Mouse (Mus musculus): Measurements from ENCODE around the gene Nrarp. TPM values are rescaled to one million over a fixed set of nuclear protein-coding genes. Genes with fewer than 3 reads are reported as not detected.
A peak's percentile ranks its signal among the peaks of the same experiment; 100 is the strongest.

Nrarp gene
- total and polyA plus RNA-seq, 3 experiments: 0.20 to 3.1 (median 0.35) TPM

DNA sequence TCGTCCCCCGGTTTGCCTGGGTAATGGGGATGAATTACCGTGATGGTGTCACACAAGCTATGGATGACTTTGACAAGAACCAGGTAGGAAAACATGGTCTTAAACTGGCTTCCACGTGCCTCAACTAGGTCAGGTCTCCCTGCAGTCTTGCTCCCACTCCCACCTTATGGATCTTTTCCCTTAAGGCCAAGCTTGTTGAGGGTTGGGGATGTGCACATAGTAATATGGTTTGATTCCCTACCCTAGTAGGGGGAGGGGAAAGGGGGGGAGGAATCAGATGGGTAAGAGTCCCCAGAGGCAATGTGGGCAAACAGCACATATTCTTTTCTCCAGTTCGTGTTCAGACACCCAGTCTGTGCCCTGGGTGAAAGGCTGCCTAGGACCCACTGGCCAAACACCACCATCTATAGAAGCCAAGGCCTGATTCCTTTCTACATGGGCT is 40.8 kb downstream of the Nrarp start:
- Histone ChIP-seq H3K27ac (ENCODE audit: insufficient read depth, low read depth) (no peak overlapping the region), H3K36me3 (replicated peaks in 1 of 2; ENCODE audit: control insufficient read depth in 1 of 2, insufficient read depth in 1 of 2, low read length in 1 of 2) (peaks cover 22 to 26% of the 10 kb centered on the region in 2 experiments), H3K4me3 (replicated peaks in 1 of 3; ENCODE audit: low read depth in 2 of 3, low read length in 2 of 3, poor library complexity in 1 of 3) (no peak overlapping the region), H3K79me2 (replicated peaks; ENCODE audit: control insufficient read depth, extremely low read depth, insufficient read depth, poor library complexity, severe bottlenecking) (peaks cover 9% of the 10 kb centered on the region), H3K9me3 (replicated peaks; ENCODE audit: low read length) (no peaks in the 10 kb centered on the region), H3K4me2 (ENCODE audit: insufficient read depth, low read depth, poor library complexity, severe bottlenecking) (no peak overlapping the region), H3K4me1 (ENCODE audit: control insufficient read depth in 1 of 2, insufficient read depth in 2 of 2) (peaks cover 9 to 18% of the 10 kb centered on the region in 2 experiments; a peak in 3 of 4 replicates), H3K9ac (ENCODE audit: insufficient read depth, low read depth) (no peak overlapping the region), H3K27me3 (replicated peaks) (no peaks in the 10 kb centered on the region)
- dilution Hi-C loops (cut with MboI; ENCODE audit: extremely low pct_ligation_motif_present, extremely low pct_unique_long_range_greater_than_20kb, low sequenced_read_pairs): no loop called here
- no peak for DNase-seq (ENCODE audit: extremely low read depth)
- peak; percentile 68 for TF ChIP-seq ZMIZ1 (IDR thresholded peaks at IDR 0.05; ENCODE audit: low read depth, low read length)
- TF ChIP-seq CHD1 (IDR thresholded peaks at IDR 0.05; ENCODE audit: low read depth, low read length): no peak
- TF ChIP-seq POLR2AphosphoS2 (IDR thresholded peaks at IDR 0.05; ENCODE audit: low read depth, low read length): peak; percentile 97
- peak; percentile 47; the same call in 1 of the 2 replicates for TF ChIP-seq POLR2A (IDR thresholded peaks at IDR 0.05; ENCODE audit: low read depth, low read length)
- peak; percentile 65; the same call in 1 of the 2 replicates for TF ChIP-seq CHD2 (IDR thresholded peaks at IDR 0.05; ENCODE audit: low read length)
- in situ Hi-C loops (cut with MboI; ENCODE audit: low pct_ligation_motif_present, low pct_unique_long_range_greater_than_20kb, low sequenced_read_pairs): no loop called here

DNA sequence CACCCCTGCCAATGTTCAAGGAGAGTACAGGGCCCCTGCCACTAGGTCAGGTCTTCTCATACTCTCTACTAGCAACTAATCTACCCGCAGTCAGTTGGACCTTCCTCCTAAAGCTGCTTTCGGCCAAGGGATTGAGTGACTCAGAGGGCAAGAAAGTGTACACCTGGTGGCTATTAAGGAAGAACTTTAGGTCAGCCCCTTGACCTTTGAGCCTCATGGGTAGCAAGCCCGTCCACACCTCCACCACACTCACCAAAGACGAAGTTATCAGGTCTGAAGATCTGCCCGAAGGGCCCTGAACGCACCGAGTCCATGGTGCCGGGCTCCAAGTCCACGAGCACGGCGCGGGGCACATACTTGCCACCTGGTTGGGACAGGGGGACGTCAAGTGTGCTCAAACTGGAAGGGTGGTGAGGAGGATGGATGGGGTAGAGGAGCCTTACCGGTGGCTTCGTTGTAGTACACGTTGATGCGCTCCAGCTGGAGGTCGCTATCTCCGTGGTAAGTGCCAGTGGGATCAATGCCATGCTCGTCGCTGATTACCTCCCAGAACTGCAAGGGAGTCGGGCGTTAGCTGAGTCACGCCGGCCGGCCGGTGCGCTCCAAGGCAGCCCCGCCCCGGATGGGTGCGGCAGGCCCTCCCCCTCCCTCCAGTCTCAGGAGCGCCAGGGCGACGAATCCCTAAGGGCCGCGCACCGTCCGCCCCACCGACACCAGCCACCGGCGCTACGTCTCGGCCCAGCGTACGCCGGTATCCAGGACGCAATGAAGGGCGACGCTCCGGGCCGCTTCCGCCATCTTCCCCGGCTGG is 43.3 kb downstream of the Nrarp start:
- peak overlapping the region; percentile 92 for H3K9ac ChIP-seq (ENCODE audit: insufficient read depth, low read depth)
- peak; percentile 79 for DNase-seq (ENCODE audit: extremely low read depth)

More for the DNA sequence above, 43.3 kb downstream of the Nrarp start:
- dilution Hi-C loops (cut with MboI; ENCODE audit: extremely low pct_ligation_motif_present, extremely low pct_unique_long_range_greater_than_20kb, low sequenced_read_pairs): no loop called here
- H3K27me3 ChIP-seq (replicated peaks): peaks cover under 1% of the 10 kb centered on the region
- peak overlapping the region; percentile 53 for H3K4me2 ChIP-seq (ENCODE audit: insufficient read depth, low read depth, poor library complexity, severe bottlenecking)
- TF ChIP-seq ELF1 (IDR thresholded peaks at IDR 0.05; ENCODE audit: low read depth, low read length): peak; percentile 34; the same call in 1 of the 2 replicates
- peak; percentile 41; the same call in 1 of the 2 replicates for TF ChIP-seq MAX (IDR thresholded peaks at IDR 0.05; ENCODE audit: low read length)
- 0 out of 2 replicates have a peak, but pooled peaks have one; percentile 41 for TF ChIP-seq MAZ (IDR thresholded peaks at IDR 0.05; ENCODE audit: low read depth, low read length)
- TF ChIP-seq UBTF (IDR thresholded peaks at IDR 0.05; ENCODE audit: low read depth, low read length): peak; percentile 23; the same call in 1 of the 2 replicates
- TF ChIP-seq CHD2 (IDR thresholded peaks at IDR 0.05; ENCODE audit: low read length): no peak
- TF ChIP-seq MXI1 (IDR thresholded peaks at IDR 0.05; ENCODE audit: low read depth, low read length): peak; percentile 94
- no peak for TF ChIP-seq NRF1 (IDR thresholded peaks at IDR 0.05; ENCODE audit: low read depth, low read length)
- no peak; the same call in 1 of the 2 replicates for TF ChIP-seq POLR2AphosphoS2 (IDR thresholded peaks at IDR 0.05; ENCODE audit: low read depth, low read length)
- TF ChIP-seq TCF12 (IDR thresholded peaks at IDR 0.05; ENCODE audit: low read depth, low read length): no peak
- TF ChIP-seq EP300 (IDR thresholded peaks at IDR 0.05; ENCODE audit: low read length): no peak
- no peak for TF ChIP-seq IRF4 (IDR thresholded peaks at IDR 0.05; ENCODE audit: low read depth, low read length)
- no peak for TF ChIP-seq NELFE (IDR thresholded peaks at IDR 0.05; ENCODE audit: low read depth, low read length)
- peak; percentile 45; the same call in 1 of the 2 replicates for TF ChIP-seq MAFK (IDR thresholded peaks at IDR 0.05; ENCODE audit: insufficient replicate concordance, low read length)
- no peak for TF ChIP-seq BHLHE40 (IDR thresholded peaks at IDR 0.05; ENCODE audit: low read depth, low read length)
- TF ChIP-seq JUN (IDR thresholded peaks at IDR 0.05; ENCODE audit: insufficient read depth, low read depth, low read length): no peak
- TF ChIP-seq E2F4 (IDR thresholded peaks at IDR 0.05; ENCODE audit: insufficient replicate concordance, low read depth, low read length): no peak
- no peak for TF ChIP-seq PAX5 (IDR thresholded peaks at IDR 0.05; ENCODE audit: low read length)
- TF ChIP-seq ZNF384 (IDR thresholded peaks at IDR 0.05; ENCODE audit: low read depth, low read length): no peak
- peaks cover 9% of the 10 kb centered on the region for H3K79me2 ChIP-seq (replicated peaks; ENCODE audit: control insufficient read depth, extremely low read depth, insufficient read depth, poor library complexity, severe bottlenecking)
- peaks cover 22 to 26% of the 10 kb centered on the region in 2 experiments for H3K36me3 ChIP-seq (replicated peaks in 1 of 2; ENCODE audit: control insufficient read depth in 1 of 2, insufficient read depth in 1 of 2, low read length in 1 of 2)
- in situ Hi-C loops (cut with MboI; ENCODE audit: low pct_ligation_motif_present, low pct_unique_long_range_greater_than_20kb, low sequenced_read_pairs): no loop called here
- H3K4me1 ChIP-seq (ENCODE audit: control insufficient read depth in 1 of 2, insufficient read depth in 2 of 2): peaks cover 13 to 31% of the 10 kb centered on the region in 2 experiments; a peak in 3 of 4 replicates
- peak overlapping the region; percentile 64 to 99 (median 82) for H3K4me3 ChIP-seq (replicated peaks in 1 of 3; ENCODE audit: low read depth in 2 of 3, low read length in 2 of 3, poor library complexity in 1 of 3)
- no peaks in the 10 kb centered on the region for H3K9me3 ChIP-seq (replicated peaks; ENCODE audit: low read length)
- H3K27ac ChIP-seq (ENCODE audit: insufficient read depth, low read depth): peak overlapping the region; percentile 98

Data from CH12.LX (cell line).